In the genomic region with DNA sequence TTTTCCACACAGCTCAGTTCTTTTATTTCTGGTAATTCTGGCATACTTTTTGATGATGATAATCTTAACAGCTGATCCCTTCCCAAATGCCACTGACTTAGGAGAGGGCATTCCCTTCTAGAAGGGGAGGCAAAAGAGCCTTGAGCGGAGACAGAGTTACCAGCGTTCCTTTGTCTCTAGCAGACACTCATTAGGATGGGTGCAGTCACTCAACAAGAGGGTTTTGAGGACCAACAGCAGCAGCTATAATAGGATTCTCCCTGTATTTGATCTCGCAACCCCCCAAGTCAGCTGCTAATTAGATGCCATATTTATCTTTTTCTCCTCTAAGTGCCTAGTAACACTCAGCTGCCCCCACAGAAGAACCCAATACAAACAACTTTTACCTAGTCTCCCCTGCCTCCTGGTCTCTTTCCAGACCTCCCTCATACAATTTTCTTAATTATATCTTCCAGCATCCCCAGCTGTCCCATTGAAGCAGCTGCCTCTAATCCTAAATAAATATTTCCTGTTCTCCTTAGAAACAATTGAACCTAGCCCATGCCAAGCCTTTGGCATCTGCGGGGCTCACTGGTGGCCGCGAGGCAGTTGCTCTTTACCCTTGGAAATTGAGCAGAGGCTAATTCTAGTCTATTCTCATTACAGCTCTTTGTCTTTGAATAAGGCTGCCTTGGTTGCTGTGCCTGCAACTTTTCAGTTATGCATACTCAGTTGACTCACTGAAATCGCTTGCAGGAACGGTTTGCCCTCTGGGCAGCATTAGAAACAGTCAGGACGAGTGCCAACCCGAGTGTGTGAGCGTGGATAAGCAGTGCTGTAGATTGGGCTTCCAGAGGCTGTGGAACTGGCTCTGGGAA, we compare ENCODE assay signal across 10 mouse cellular contexts.
DNase-seq lines count a peak whose midpoint lies in the region; ATAC-seq and TF ChIP-seq lines count a peak whose summit lies in the region.
"Had no signal": no experiment of that assay in that cellular context is flagged by ENCODE, and none has a peak within 500 bp of the region (broad histone marks: within the 10 kb centered on the region; RNA-seq: fewer than 3 reads in every experiment).

No protein-coding gene starts in this region.

- H3K79me2 ChIP-seq in myocyte (ENCODE audit: control insufficient read depth, insufficient read depth): no peaks in the 10 kb centered on the region

- WGBS in forebrain, embryonic 15.5 days: 9% methylated on average over 11 of the region's 11 CpGs

- ATAC-seq in forebrain, embryonic 15.5 days (replicated peaks): peak; percentile 86
- ATAC-seq: CD4-positive, CD25-positive, alpha-beta regulatory T cell, adult 4 months had no signal

- no peak overlapping the region for H3K4me3 ChIP-seq in forebrain, embryonic 15.5 days
- no peak overlapping the region for H3K4me3 ChIP-seq in myocyte
- H3K4me3 ChIP-seq: megakaryocyte, embryonic 14.5 days had no signal

- H3K9ac ChIP-seq in forebrain, embryonic 15.5 days (replicated peaks): no peak overlapping the region

- H3K9me3 ChIP-seq in forebrain, embryonic 15.5 days: no peaks in the 10 kb centered on the region

- H3K4me2 ChIP-seq in forebrain, embryonic 15.5 days (replicated peaks): no peak overlapping the region
- peak overlapping the region; percentile 21 for H3K4me2 ChIP-seq in myocyte (ENCODE audit: low read depth)

- H3K27ac ChIP-seq in forebrain, embryonic 15.5 days (replicated peaks): peak overlapping the region; percentile 16

- TF ChIP-seq POLR2A in myocyte (IDR thresholded peaks at IDR 0.05; ENCODE audit: insufficient read length, low read depth): no peak

- H3ac ChIP-seq in myocyte (ENCODE audit: control insufficient read depth, insufficient read length): no peak overlapping the region

- DNase-seq in gastrocnemius, postnatal 10 days: peak; percentile 30
- DNase-seq in gastrocnemius, adult 8-10 months (ENCODE audit: low spot score in 2 of 2): no peak
- peak; percentile 5 for DNase-seq in lung, postnatal 14 days
- DNase-seq in lung, adult 18-20 months: no peak
- DNase-seq in ovary, postnatal 10 days (ENCODE audit: low spot score): no peak
- DNase-seq in spleen, postnatal 36 days (ENCODE audit: low spot score in 2 of 2): no peak

- H3K36me3 ChIP-seq in forebrain, embryonic 15.5 days: no peaks in the 10 kb centered on the region
- no peaks in the 10 kb centered on the region for H3K36me3 ChIP-seq in myocyte (ENCODE audit: control insufficient read depth, insufficient read depth)

- no peaks in the 10 kb centered on the region for H3K27me3 ChIP-seq in forebrain, embryonic 15.5 days
- H3K27me3 ChIP-seq in myocyte (ENCODE audit: control insufficient read depth, insufficient read depth, insufficient read length): no peaks in the 10 kb centered on the region
- H3K27me3 ChIP-seq: megakaryocyte, embryonic 14.5 days had no signal

- H3K4me1 ChIP-seq in forebrain, embryonic 15.5 days: peaks cover 9% of the 10 kb centered on the region
- H3K4me1 ChIP-seq: megakaryocyte, embryonic 14.5 days had no signal

TF ChIP-seq in myocyte, 11 proteins besides CTCF, POLR2A, EP300 and RAD21:
- TF ChIP-seq TCF12 (IDR thresholded peaks at IDR 0.05; ENCODE audit: insufficient read depth, poor library complexity, severe bottlenecking): peak; percentile 63
- no peak for TF ChIP-seq USF1 (IDR thresholded peaks at IDR 0.05; ENCODE audit: low read depth)
- no peak for TF ChIP-seq E2F4 (IDR thresholded peaks at IDR 0.05; ENCODE audit: insufficient read depth)
- no peak for TF ChIP-seq POLR2AphosphoS2 (IDR thresholded peaks at IDR 0.05; ENCODE audit: insufficient read length, low read depth)
- peak in 1 of 3 experiments; percentile 31 for TF ChIP-seq MYOD1 (IDR thresholded peaks at IDR 0.05; ENCODE audit: control insufficient read depth in 1 of 3, insufficient read length in 2 of 3, low read depth in 2 of 3)
- no peak for TF ChIP-seq CEBPB (IDR thresholded peaks at IDR 0.05; ENCODE audit: insufficient read depth, poor library complexity, severe bottlenecking)
- no peak for TF ChIP-seq TCF3 (IDR thresholded peaks at IDR 0.05; ENCODE audit: insufficient read length, low read depth)
- no peak for TF ChIP-seq SRF (IDR thresholded peaks at IDR 0.05; ENCODE audit: control insufficient read depth, insufficient read length, low read depth)
- TF ChIP-seq MYOG (IDR thresholded peaks at IDR 0.05; ENCODE audit: control insufficient read depth in 1 of 3, insufficient read depth in 1 of 3, insufficient read length in 2 of 3, low read depth in 2 of 3): peak in 1 of 3 experiments; percentile 75
- TF ChIP-seq REST (IDR thresholded peaks at IDR 0.05; ENCODE audit: insufficient read depth, insufficient read length): no peak
- TF ChIP-seq MAX (IDR thresholded peaks at IDR 0.05; ENCODE audit: low read depth): no peak

Comparison
In these comparisons a context has a peak if more than half of its experiments do, and no peak if none do; other contexts are left out.
1. DNase-seq: peak in gastrocnemius, postnatal 10 days (single experiment) and lung, postnatal 14 days (single experiment); none in gastrocnemius, adult 8-10 months (0 of 2), lung, adult 18-20 months (0 of 2), ovary, postnatal 10 days (single experiment) and spleen, postnatal 36 days (0 of 2).